Mouse (Mus musculus) olfactory bulb, adult 2 months (tissue): ENCODE measurements around the gene Tcea3. TPM values are rescaled to one million over a fixed set of nuclear protein-coding genes. Genes with fewer than 3 reads are reported as not detected.

Source experiments
- H3K27ac ChIP-seq: fragments of 200-500 bp; 2 replicates; pipeline ENCODE4 v1.5.1; 2012; ENCODE audit warnings: low read depth, low read length; ENCODE audit not compliant: insufficient read depth
- H3K4me1 ChIP-seq: fragments of 200-500 bp; 2 replicates; pipeline ENCODE4 v1.6.1; 2012; ENCODE audit warnings: low read length; ENCODE audit not compliant: control insufficient read depth, insufficient read depth
- H3K4me3 ChIP-seq: fragments of 200-500 bp; 2 replicates; pipeline ENCODE4 v1.5.1; 2012; ENCODE audit warnings: mild to moderate bottlenecking, low read depth, low read length, moderate library complexity; ENCODE audit not compliant: insufficient read depth
- CTCF ChIP-seq: fragments of 200-500 bp; IDR thresholded peaks from 2 replicates; pipeline ENCODE4 v1.5.1; 2012; ENCODE audit warnings: low read depth, mild to moderate bottlenecking, low read length, moderate library complexity; ENCODE audit not compliant: insufficient read depth
- POLR2A ChIP-seq: fragments of 200-500 bp; IDR thresholded peaks from 2 replicates; pipeline ENCODE4 v1.6.1; 2012; ENCODE audit warnings: mild to moderate bottlenecking, low read depth, low read length, moderate library complexity; ENCODE audit not compliant: insufficient read depth
- WGBS: fragments of 180-500 bp; shearing (Covaris S2); methylation state at CpG from one replicate; pipeline ENCODE4 v1.1.7; 2018; 5-methylcytosine and 5-hydroxymethylcytosine counted together
- polyA plus RNA-seq: library from polyadenylated mRNA; stranded (reverse); fragments of >200 nt; gene quantifications from 2 replicates; pipeline ENCODE4 v1.2.4, GENCODE M21; 2012; ENCODE audit warnings: low replicate concordance; ENCODE audit not compliant: missing spikeins, insufficient read depth, insufficient read length

The Tcea3 gene
- polyA plus RNA-seq, 1 experiment, result not detected

GRCm38 (mm10) chr4:136213629-136214028 is 33.9 kb upstream of the Tcea3 start:
- Histone ChIP-seq H3K27ac (no peak overlapping the region), H3K4me1 (peaks cover 9% of the 10 kb centered on the region), H3K4me3 (no peak overlapping the region)
- TF ChIP-seq CTCF (no peak), POLR2A (no peak)
- WGBS, result 68% methylated on average over 7 of the region's 7 CpGs

DNA sequence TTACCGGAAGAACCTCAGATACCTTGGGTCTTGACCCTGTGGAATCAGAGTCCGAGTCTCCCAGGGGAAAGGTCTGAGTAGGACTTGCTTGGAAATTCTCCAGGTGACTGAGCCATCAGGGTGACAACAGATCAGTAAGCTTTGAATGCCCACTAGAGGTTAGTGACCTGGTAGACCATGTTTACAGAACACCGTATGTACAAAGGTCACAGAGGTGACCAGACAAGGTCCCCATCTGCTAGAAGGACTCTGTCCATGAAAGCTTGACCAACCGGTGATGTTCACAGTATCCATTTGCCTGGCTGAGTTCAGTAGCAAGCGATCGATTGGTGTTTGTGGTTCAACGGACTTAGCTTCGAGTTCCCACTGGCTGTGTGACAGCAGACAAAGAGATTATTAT is 32.7 kb upstream of the Tcea3 start:
- Histone ChIP-seq H3K4me1 (peaks cover 15% of the 10 kb centered on the region), H3K4me3 (no peak overlapping the region), H3K27ac (no peak overlapping the region)
- TF ChIP-seq POLR2A (no peak), CTCF (no peak)
- 85% methylated on average over 8 of the region's 8 CpGs for WGBS

- 85% methylated on average over 8 of the region's 8 CpGs for WGBS
- Histone ChIP-seq H3K4me1 (peaks cover 20% of the 10 kb centered on the region), H3K4me3 (no peak overlapping the region), H3K27ac (no peak overlapping the region)
- TF ChIP-seq POLR2A, result no peak
- no peak for TF ChIP-seq CTCF
These were observed 32.0 kb upstream of the Tcea3 start for GRCm38 (mm10) chr4:136215576-136215975.

DNA sequence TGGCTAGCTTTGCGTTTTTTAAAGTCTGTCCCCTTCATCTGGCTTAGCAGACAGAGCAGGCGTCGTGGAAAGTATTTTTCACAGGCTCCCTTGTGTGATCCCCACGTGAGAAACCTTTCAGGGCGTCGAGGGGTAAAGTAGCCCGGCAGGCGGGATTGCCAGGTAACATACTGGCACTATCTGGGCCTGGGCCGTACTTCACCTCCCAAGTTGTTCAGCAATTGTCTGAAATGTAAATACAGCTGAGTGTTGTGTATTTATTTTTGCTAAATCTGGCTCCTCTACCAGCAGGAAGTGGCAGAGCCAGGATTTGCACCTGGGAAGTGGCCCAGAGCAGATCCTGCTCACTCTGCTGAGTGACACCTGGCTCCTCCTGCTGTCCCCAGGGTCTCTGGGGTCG is 30.5 kb upstream of the Tcea3 start:
- Histone ChIP-seq H3K4me1 (peaks cover 20% of the 10 kb centered on the region), H3K27ac (no peak overlapping the region), H3K4me3 (no peak overlapping the region)
- WGBS, result 78% methylated on average over 10 of the region's 10 CpGs
- no peak for TF ChIP-seq CTCF
- TF ChIP-seq POLR2A, result no peak

- Histone ChIP-seq H3K4me1 (peaks cover 19% of the 10 kb centered on the region), H3K4me3 (no peak overlapping the region), H3K27ac (peak overlapping the region; percentile 68; the same call in 1 of the 2 replicates)
- no peak for TF ChIP-seq CTCF
- TF ChIP-seq POLR2A, result no peak
- 28% methylated on average over 18 of the region's 18 CpGs for WGBS
These were observed 28.8 kb upstream of the Tcea3 start for GRCm38 (mm10) chr4:136218595-136219214.

DNA sequence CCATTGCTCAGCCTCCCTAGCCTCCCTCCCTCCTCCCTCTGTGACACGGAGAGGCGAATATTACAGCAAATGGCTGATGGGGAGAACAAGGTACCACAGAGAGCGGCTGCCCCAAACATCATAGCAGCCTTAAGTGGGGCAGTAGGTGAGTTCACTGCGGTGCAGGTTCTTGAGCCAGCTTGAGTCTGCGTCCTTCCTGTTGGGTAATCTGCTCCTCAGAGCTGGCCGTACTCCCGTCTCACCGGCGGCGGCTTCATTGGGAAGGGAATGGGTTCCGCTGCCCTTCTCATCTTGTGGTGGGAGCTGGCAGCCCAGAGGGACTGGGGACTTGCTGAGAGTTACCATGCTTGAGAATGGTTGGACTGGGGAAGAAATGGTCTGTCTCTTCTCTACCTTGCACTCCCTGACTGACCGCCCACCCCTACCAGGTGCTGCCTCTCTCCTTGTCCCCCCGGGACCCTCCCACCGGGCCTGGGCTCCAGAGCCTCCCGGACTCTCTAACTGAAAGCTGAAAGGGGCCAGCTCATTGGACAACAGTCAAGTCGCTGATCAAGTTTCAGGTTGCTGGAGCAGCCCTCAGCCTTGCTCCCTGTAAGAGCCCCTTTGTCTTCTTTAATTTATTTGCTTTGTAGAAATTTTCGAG is 27.3 kb upstream of the Tcea3 start:
- H3K4me1 ChIP-seq, result peaks cover 23% of the 10 kb centered on the region
- 34% methylated on average over 17 of the region's 17 CpGs for WGBS
- no peak overlapping the region for H3K27ac ChIP-seq
- H3K4me3 ChIP-seq, result no peak overlapping the region
- TF ChIP-seq CTCF (no peak), POLR2A (no peak)

DNA sequence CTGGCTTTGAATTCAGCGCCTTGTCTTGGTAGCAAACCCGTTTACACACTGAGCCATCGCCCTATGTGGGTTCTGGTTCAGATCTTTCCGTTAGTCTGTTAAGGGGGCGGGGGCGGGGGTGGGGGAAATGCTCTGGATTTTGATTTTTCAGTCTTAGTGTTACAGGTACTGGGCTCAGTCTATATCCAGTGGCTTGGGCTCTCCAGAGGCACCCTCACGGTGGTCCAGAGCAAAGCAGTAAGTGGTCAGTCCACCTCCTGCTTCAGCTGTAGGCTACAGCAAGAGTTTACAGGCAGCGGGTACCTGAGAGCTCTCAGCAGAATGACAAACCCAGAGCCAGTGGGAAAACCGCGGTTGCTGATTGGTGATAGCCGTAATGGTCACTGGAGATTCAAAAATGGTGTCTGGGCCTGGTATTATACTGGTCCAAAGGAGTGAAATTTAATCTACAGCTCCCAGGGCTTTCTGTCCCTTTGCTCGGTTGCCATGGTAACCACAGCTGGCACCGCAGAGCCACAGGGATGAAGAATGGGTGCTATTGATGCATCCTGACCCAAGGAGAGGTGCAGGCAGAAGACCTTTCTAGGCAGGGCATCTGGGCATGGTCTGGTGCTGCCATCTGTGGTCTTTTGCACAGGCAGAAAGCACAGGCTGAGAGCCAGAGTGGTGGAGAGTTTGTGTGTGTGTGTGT is 23.8 kb upstream of the Tcea3 start:
- TF ChIP-seq CTCF, result no peak
- TF ChIP-seq POLR2A, result no peak
- Histone ChIP-seq H3K4me3 (no peak overlapping the region), H3K27ac (no peak overlapping the region), H3K4me1 (peaks cover 16% of the 10 kb centered on the region)
- 63% methylated on average over 13 of the region's 13 CpGs for WGBS

DNA sequence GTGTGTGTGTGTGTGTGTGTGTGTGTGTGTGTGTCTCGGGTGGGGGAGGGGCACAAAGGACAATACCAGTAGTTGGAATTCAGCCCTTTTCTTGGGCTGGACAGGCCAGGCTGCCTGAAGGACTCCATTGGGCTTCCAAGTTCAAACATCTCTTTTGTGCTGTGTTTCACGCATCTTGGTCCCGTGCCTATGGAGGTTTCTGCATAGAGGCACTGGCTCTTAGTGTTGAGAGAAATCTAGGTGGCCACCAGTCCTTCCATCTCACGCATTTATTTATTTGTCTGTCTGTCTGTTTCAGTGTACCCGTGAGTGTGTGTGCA is 23.3 kb upstream of the Tcea3 start:
- Histone ChIP-seq H3K4me1 (peaks cover 11% of the 10 kb centered on the region), H3K4me3 (no peak overlapping the region), H3K27ac (no peak overlapping the region)
- WGBS, result 58% methylated on average over 5 of the region's 5 CpGs
- TF ChIP-seq POLR2A (no peak), CTCF (no peak)

- H3K4me3 ChIP-seq, result no peak overlapping the region
- H3K27ac ChIP-seq, result no peak overlapping the region
- peaks cover 11% of the 10 kb centered on the region for H3K4me1 ChIP-seq
- TF ChIP-seq CTCF (no peak), POLR2A (no peak)
- WGBS, result 87% methylated on average over 23 of the region's 23 CpGs
These were observed 22.7 kb upstream of the Tcea3 start for GRCm38 (mm10) chr4:136224677-136225460.
